Mouse (Mus musculus) ES-Bruce4 (cell line): ENCODE data around the gene Zyg11b.

ENCODE experiments used
- CTCF ChIP-seq: IDR thresholded peaks from one replicate; pipeline ENCODE4 v1.8.1; 2011; ENCODE audit warnings: low read depth, low read length
- POLR2A ChIP-seq: IDR thresholded peaks from one replicate; pipeline ENCODE4 v1.8.1; 2011; ENCODE audit warnings: low read length; ENCODE audit not compliant: insufficient read depth

DNA sequence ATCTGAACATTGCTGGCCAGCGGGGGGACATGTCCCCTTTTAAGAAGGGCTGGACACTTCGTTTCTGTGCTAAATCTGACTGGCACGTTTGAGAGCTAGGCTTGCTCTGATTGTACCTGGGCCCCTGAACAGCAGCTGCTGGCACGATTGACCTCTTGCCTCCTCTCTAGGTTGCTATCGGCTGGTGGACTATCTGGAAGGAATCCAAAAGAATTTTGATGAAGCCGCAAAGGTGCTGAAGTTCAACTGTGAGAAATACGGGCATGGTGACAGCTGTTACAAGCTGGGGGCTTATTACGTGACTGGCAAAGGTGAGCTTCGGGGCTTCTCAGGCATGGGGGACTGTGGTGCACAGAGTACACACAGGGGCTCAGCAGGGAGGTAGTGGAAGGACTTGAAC is 31.1 kb upstream of the Zyg11b start:
- TF ChIP-seq POLR2A (no peak), CTCF (no peak)
